Mouse (Mus musculus) myocyte (in vitro differentiated cells): ENCODE measurements around the gene Gm43517. TPM values are rescaled to one million over a fixed set of nuclear protein-coding genes. Genes with fewer than 3 reads are reported as not detected.

Source experiments
- H3K27me3 ChIP-seq: one replicate; pipeline ENCODE4 v1.6.1; 2011; ENCODE audit not compliant: control insufficient read depth, insufficient read depth, insufficient read length
- H3K36me3 ChIP-seq: one replicate; pipeline ENCODE4 v1.6.1; 2011; ENCODE audit not compliant: control insufficient read depth, insufficient read depth
- H3K4me2 ChIP-seq: one replicate; pipeline ENCODE4 v1.6.1; 2011; ENCODE audit warnings: low read depth, control low read depth
- H3K4me3 ChIP-seq: one replicate; pipeline ENCODE4 v1.5.1; 2011; ENCODE audit warnings: mild to moderate bottlenecking, control low read depth, moderate library complexity
- H3K79me2 ChIP-seq: one replicate; pipeline ENCODE4 v1.6.1; 2011; ENCODE audit not compliant: control insufficient read depth, insufficient read depth
- H3ac ChIP-seq: one replicate; pipeline ENCODE4 v1.6.1; 2011; ENCODE audit not compliant: control insufficient read depth, insufficient read length
- CEBPB ChIP-seq: IDR thresholded peaks from 2 replicates; pipeline ENCODE4 v1.6.1; 2011; ENCODE audit warnings: mild to moderate bottlenecking, moderate library complexity; ENCODE audit not compliant: poor library complexity, insufficient read depth, severe bottlenecking
- E2F4 ChIP-seq: IDR thresholded peaks from one replicate; pipeline ENCODE4 v1.6.1; 2011; ENCODE audit warnings: mild to moderate bottlenecking, control low read depth, moderate library complexity; ENCODE audit not compliant: insufficient read depth
- MAX ChIP-seq: IDR thresholded peaks from one replicate; pipeline ENCODE4 v1.6.1; 2011; ENCODE audit warnings: low read depth, mild to moderate bottlenecking, control low read depth
- MYOD1 ChIP-seq, 3 experiments: IDR thresholded peaks; one replicate each; pipeline ENCODE4 v1.6.1; 2011; ENCODE audit warnings: control low read depth in 2 of 3, low read depth in 2 of 3, mild to moderate bottlenecking in 2 of 3, moderate library complexity in 1 of 3; ENCODE audit not compliant: insufficient read length in 2 of 3, control insufficient read depth in 1 of 3
- MYOG ChIP-seq, 3 experiments: IDR thresholded peaks; one replicate each; pipeline ENCODE4 v1.6.1; 2011; ENCODE audit warnings: control low read depth in 2 of 3, low read depth in 2 of 3, mild to moderate bottlenecking in 2 of 3; ENCODE audit not compliant: insufficient read length in 2 of 3, control insufficient read depth in 1 of 3, insufficient read depth in 1 of 3
- POLR2A ChIP-seq: IDR thresholded peaks from one replicate; pipeline ENCODE4 v1.6.1; 2011; ENCODE audit warnings: low read depth, mild to moderate bottlenecking, control low read depth, moderate library complexity; ENCODE audit not compliant: insufficient read length
- POLR2AphosphoS2 ChIP-seq: IDR thresholded peaks from one replicate; pipeline ENCODE4 v1.6.1; 2011; ENCODE audit warnings: low read depth, control low read depth; ENCODE audit not compliant: insufficient read length
- REST ChIP-seq: IDR thresholded peaks from one replicate; pipeline ENCODE4 v1.6.1; 2011; ENCODE audit warnings: mild to moderate bottlenecking, control low read depth, moderate library complexity; ENCODE audit not compliant: insufficient read depth, insufficient read length
- SRF ChIP-seq: IDR thresholded peaks from one replicate; pipeline ENCODE4 v1.6.1; 2011; ENCODE audit warnings: low read depth; ENCODE audit not compliant: control insufficient read depth, insufficient read length
- TCF12 ChIP-seq: IDR thresholded peaks from one replicate; pipeline ENCODE4 v1.6.1; 2011; ENCODE audit warnings: mild to moderate bottlenecking, control low read depth; ENCODE audit not compliant: poor library complexity, insufficient read depth, severe bottlenecking
- TCF3 ChIP-seq: IDR thresholded peaks from one replicate; pipeline ENCODE4 v1.6.1; 2011; ENCODE audit warnings: low read depth, control low read depth; ENCODE audit not compliant: insufficient read length
- USF1 ChIP-seq: IDR thresholded peaks from one replicate; pipeline ENCODE4 v1.6.1; 2011; ENCODE audit warnings: low read depth, mild to moderate bottlenecking, control low read depth, moderate library complexity
- polyA plus RNA-seq: library from polyadenylated mRNA; unstranded; fragments of >200 nt; fragmentation: generic; extraction: Trizol; gene quantifications from one replicate; pipeline ENCODE4 v1.2.1, GENCODE M21; 2012; ENCODE audit warnings: missing spikeins

The Gm43517 gene
- polyA plus RNA-seq, 1 experiment, result not detected

DNA sequence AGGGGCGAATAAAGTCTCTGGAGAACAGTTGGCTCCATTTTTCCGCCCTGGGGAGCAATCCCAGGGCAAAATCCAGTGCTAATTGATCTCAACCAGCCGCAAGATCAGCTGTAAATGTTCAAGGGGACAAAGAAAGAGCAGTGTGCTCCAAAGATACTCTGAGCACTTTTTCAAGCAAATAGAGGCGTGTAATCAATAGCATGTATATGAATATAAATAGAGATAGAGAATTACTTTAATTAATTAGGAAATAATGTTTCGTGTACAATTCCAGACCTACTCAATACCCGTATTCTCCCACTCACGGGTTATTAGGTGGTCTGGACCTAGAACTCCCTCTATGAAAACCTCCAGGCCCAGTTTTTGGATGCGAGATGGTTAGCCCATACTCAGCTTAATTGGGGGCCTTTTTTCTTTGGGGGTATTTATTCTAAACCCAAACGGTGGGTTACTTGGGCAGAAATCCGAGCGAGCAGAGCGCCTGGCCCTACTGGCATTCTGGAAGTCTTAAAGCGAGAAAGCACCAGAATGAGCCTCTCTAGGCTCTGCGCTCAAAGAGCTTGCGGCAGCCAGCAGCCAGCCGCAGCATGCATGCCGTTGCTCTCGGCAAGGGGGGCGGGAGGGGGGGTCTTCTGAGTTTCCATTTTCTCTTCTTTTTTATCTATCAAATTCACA is 8.5 kb upstream of the Gm43517 start:
- Histone ChIP-seq H3K4me2 (no peak overlapping the region), H3K4me3 (no peak overlapping the region), H3K36me3 (no peaks in the 10 kb centered on the region), H3K27me3 (no peaks in the 10 kb centered on the region), H3ac (no peak overlapping the region), H3K79me2 (no peaks in the 10 kb centered on the region)
- TF ChIP-seq CEBPB (no peak), MAX (no peak), SRF (no peak), POLR2A (no peak), REST (no peak), TCF12 (no peak), MYOD1 (IDR thresholded peaks at IDR 0.05; ENCODE audit: control insufficient read depth in 1 of 3, insufficient read length in 2 of 3, low read depth in 2 of 3) (no peak), MYOG (IDR thresholded peaks at IDR 0.05; ENCODE audit: control insufficient read depth in 1 of 3, insufficient read depth in 1 of 3, insufficient read length in 2 of 3, low read depth in 2 of 3) (no peak), USF1 (no peak)

DNA sequence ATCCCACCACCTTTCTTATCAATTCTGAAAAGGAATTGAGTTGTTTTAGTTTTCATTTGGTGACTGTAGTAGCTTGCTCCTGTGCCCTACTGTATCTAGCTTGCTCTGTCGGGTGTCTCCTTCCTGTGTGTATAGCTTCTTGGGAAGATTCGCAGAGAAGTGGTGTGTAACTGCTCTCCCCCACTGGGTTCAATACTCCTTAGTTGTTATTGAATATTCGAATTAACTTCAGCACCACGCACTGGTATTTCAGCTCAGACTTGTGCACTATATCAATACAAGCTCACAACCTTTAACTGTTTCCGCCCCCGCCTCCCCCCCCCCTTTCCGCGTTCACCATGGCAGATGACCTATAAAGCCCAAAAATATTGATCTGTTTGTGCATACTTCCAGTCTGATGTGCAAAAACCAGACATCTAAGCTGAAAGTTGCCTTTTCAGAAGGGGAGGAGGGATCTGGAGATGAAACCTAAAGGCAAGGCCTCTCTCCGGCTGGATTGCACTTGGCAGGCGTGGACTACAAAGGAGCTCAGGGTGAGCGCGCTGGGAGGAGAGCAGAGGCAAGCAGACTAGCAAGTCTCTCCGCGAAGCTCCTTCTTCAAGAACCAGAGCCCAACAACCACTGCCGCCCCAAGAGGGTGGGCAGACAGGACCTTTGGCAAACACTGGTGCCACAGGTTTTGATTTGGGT is 7.5 kb upstream of the Gm43517 start:
- no peak for TF ChIP-seq CEBPB
- TF ChIP-seq USF1, result no peak
- no peak for TF ChIP-seq MYOD1 (IDR thresholded peaks at IDR 0.05; ENCODE audit: control insufficient read depth in 1 of 3, insufficient read length in 2 of 3, low read depth in 2 of 3)
- no peak for TF ChIP-seq TCF3
- no peak for TF ChIP-seq SRF
- TF ChIP-seq POLR2AphosphoS2, result no peak
- no peak for TF ChIP-seq POLR2A
- no peak for TF ChIP-seq MAX
- TF ChIP-seq REST, result no peak
- no peak for TF ChIP-seq E2F4
- no peak for TF ChIP-seq MYOG (IDR thresholded peaks at IDR 0.05; ENCODE audit: control insufficient read depth in 1 of 3, insufficient read depth in 1 of 3, insufficient read length in 2 of 3, low read depth in 2 of 3)
- no peak for TF ChIP-seq TCF12
- Histone ChIP-seq H3K79me2 (no peaks in the 10 kb centered on the region), H3K4me2 (no peak overlapping the region), H3K36me3 (no peaks in the 10 kb centered on the region), H3K4me3 (no peak overlapping the region), H3K27me3 (no peaks in the 10 kb centered on the region), H3ac (no peak overlapping the region)

GRCm38 (mm10) chr12:49378920-49379319 is 6.1 kb upstream of the Gm43517 start:
- H3ac ChIP-seq, result no peak overlapping the region
- no peaks in the 10 kb centered on the region for H3K79me2 ChIP-seq
- no peak overlapping the region for H3K4me2 ChIP-seq
- TF ChIP-seq TCF12, result no peak
- TF ChIP-seq USF1, result no peak
- TF ChIP-seq CEBPB, result no peak
- TF ChIP-seq SRF, result no peak
- TF ChIP-seq POLR2AphosphoS2, result no peak
- no peak for TF ChIP-seq MYOG (IDR thresholded peaks at IDR 0.05; ENCODE audit: control insufficient read depth in 1 of 3, insufficient read depth in 1 of 3, insufficient read length in 2 of 3, low read depth in 2 of 3)
- TF ChIP-seq MYOD1 (IDR thresholded peaks at IDR 0.05; ENCODE audit: control insufficient read depth in 1 of 3, insufficient read length in 2 of 3, low read depth in 2 of 3), result no peak
- TF ChIP-seq TCF3, result no peak
- no peak for TF ChIP-seq E2F4
- no peak for TF ChIP-seq REST
- TF ChIP-seq MAX, result no peak
- no peak for TF ChIP-seq POLR2A
- H3K27me3 ChIP-seq, result no peaks in the 10 kb centered on the region
- no peak overlapping the region for H3K4me3 ChIP-seq
- no peaks in the 10 kb centered on the region for H3K36me3 ChIP-seq

DNA sequence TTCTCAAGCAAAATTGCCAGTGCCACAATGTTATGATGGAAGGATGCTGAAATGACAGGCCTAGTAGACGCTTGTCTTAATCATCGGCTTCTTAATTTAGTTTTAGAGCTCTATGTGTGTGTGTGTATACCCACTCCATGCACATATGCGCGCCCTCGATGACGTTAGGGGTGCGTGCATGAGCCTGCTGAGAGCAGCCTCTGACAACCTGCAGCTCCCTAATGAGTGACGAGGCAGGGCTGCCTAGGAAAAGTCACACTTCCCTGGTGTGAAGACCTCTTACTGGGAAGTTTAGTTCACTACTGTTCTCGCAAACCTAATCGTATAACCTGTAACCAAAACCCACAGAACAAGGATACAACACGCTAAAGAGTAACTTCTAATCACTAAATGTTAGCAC is 5.5 kb upstream of the Gm43517 start:
- Histone ChIP-seq H3K4me2 (no peak overlapping the region), H3K36me3 (no peaks in the 10 kb centered on the region), H3K79me2 (no peaks in the 10 kb centered on the region), H3ac (no peak overlapping the region), H3K4me3 (no peak overlapping the region), H3K27me3 (no peaks in the 10 kb centered on the region)
- TF ChIP-seq POLR2AphosphoS2, result no peak
- TF ChIP-seq MYOG (IDR thresholded peaks at IDR 0.05; ENCODE audit: control insufficient read depth in 1 of 3, insufficient read depth in 1 of 3, insufficient read length in 2 of 3, low read depth in 2 of 3), result no peak
- no peak for TF ChIP-seq REST
- TF ChIP-seq TCF12, result no peak
- TF ChIP-seq TCF3, result no peak
- no peak for TF ChIP-seq E2F4
- no peak for TF ChIP-seq MYOD1 (IDR thresholded peaks at IDR 0.05; ENCODE audit: control insufficient read depth in 1 of 3, insufficient read length in 2 of 3, low read depth in 2 of 3)
- TF ChIP-seq SRF, result no peak
- no peak for TF ChIP-seq USF1
- no peak for TF ChIP-seq CEBPB
- no peak for TF ChIP-seq POLR2A
- no peak for TF ChIP-seq MAX
